9 mouse cellular contexts compared by ENCODE assay signal in genomic region chr4:32915928-32916327, GRCm38 (mm10). TPM values are rescaled to one million over a fixed set of nuclear protein-coding genes. Genes with fewer than 3 reads are reported as not detected.
DNase-seq lines count a peak whose midpoint lies in the region; ATAC-seq and TF ChIP-seq lines count a peak whose summit lies in the region.
"Had no signal": no experiment of that assay in that cellular context is flagged by ENCODE, and none has a peak within 500 bp of the region (broad histone marks: within the 10 kb centered on the region; RNA-seq: fewer than 3 reads in every experiment).

No protein-coding gene starts in this region.

- H3K27me3 ChIP-seq in heart, embryonic 15.5 days = no peaks in the 10 kb centered on the region
- no peaks in the 10 kb centered on the region for H3K27me3 ChIP-seq in embryonic facial prominence, embryonic 12.5 days
- H3K27me3 ChIP-seq in kidney, adult 2 months (replicated peaks; ENCODE audit: control insufficient read depth, insufficient read depth, low read length) = no peaks in the 10 kb centered on the region
- no peaks in the 10 kb centered on the region for H3K27me3 ChIP-seq in midbrain, embryonic 15.5 days (replicated peaks)

- H3K27ac ChIP-seq in heart, embryonic 15.5 days = no peak overlapping the region
- peak overlapping the region; percentile 58; the same call in 1 of the 2 replicates for H3K27ac ChIP-seq in embryonic facial prominence, embryonic 12.5 days
- no peak overlapping the region for H3K27ac ChIP-seq in kidney, adult 2 months (ENCODE audit: insufficient read depth, low read depth, low read length)
- H3K27ac ChIP-seq in midbrain, embryonic 15.5 days = peak overlapping the region; percentile 45; the same call in 1 of the 2 replicates

- no peaks in the 10 kb centered on the region for H3K36me3 ChIP-seq in heart, embryonic 15.5 days
- no peaks in the 10 kb centered on the region for H3K36me3 ChIP-seq in embryonic facial prominence, embryonic 12.5 days
- no peaks in the 10 kb centered on the region for H3K36me3 ChIP-seq in kidney, adult 2 months (ENCODE audit: control insufficient read depth, insufficient read depth, low read length)
- H3K36me3 ChIP-seq in midbrain, embryonic 15.5 days (replicated peaks) = no peaks in the 10 kb centered on the region

- no peak overlapping the region for H3K9ac ChIP-seq in heart, embryonic 15.5 days
- no peak overlapping the region for H3K9ac ChIP-seq in embryonic facial prominence, embryonic 12.5 days
- H3K9ac ChIP-seq in midbrain, embryonic 15.5 days = no peak overlapping the region

- peaks cover 11% of the 10 kb centered on the region for H3K4me1 ChIP-seq in heart, embryonic 15.5 days (replicated peaks)
- peaks cover 12% of the 10 kb centered on the region; the same call in 1 of the 2 replicates for H3K4me1 ChIP-seq in embryonic facial prominence, embryonic 12.5 days
- H3K4me1 ChIP-seq in kidney, adult 2 months (ENCODE audit: control insufficient read depth, insufficient read depth, low read length) = peaks cover 6% of the 10 kb centered on the region
- H3K4me1 ChIP-seq in midbrain, embryonic 15.5 days = peaks cover 24% of the 10 kb centered on the region

- TF ChIP-seq CTCF in kidney, adult 2 months (conservative IDR thresholded peaks at IDR 0.05; ENCODE audit: insufficient read depth, insufficient read length, low read depth, low read length) = no peak

- no peaks in the 10 kb centered on the region for H3K9me3 ChIP-seq in heart, embryonic 15.5 days (replicated peaks)
- no peaks in the 10 kb centered on the region for H3K9me3 ChIP-seq in embryonic facial prominence, embryonic 12.5 days
- no peaks in the 10 kb centered on the region for H3K9me3 ChIP-seq in midbrain, embryonic 15.5 days

- H3K4me3 ChIP-seq in heart, embryonic 15.5 days = no peak overlapping the region
- no peak overlapping the region for H3K4me3 ChIP-seq in embryonic facial prominence, embryonic 12.5 days
- H3K4me3 ChIP-seq in kidney, adult 2 months (ENCODE audit: insufficient read depth, low read depth, low read length) = no peak overlapping the region
- no peak overlapping the region for H3K4me3 ChIP-seq in midbrain, embryonic 15.5 days

- peak; percentile 47; the same call in 1 of the 2 replicates for ATAC-seq in heart, embryonic 15.5 days (replicated peaks; ENCODE audit: insufficient number of reproducible peaks, insufficient read depth, low FRiP score, low read depth)
- peak; percentile 85; the same call in 1 of the 2 replicates for ATAC-seq in embryonic facial prominence, embryonic 12.5 days (ENCODE audit: insufficient number of reproducible peaks, insufficient read depth, low FRiP score, low TSS enrichment)
- ATAC-seq in midbrain, embryonic 15.5 days (replicated peaks) = peak; percentile 81
- ATAC-seq: inflammation-experienced regulatory T-cells, adult 6 months had no signal

- no peak for DNase-seq in heart, adult 11 months
- peak; percentile 38 for DNase-seq in kidney, adult 2 months
- DNase-seq in frontal cortex, postnatal 25 days (ENCODE audit: low spot score in 2 of 2) = no peak
- no peak for DNase-seq in cerebellum, postnatal 4 days (ENCODE audit: low spot score in 2 of 2)
- no peak for DNase-seq in adrenal gland, adult 18-20 months (ENCODE audit: low spot score in 2 of 2)

- 53% methylated on average over 8 of the region's 8 CpGs for WGBS in heart, embryonic 15.5 days
- WGBS in embryonic facial prominence, embryonic 12.5 days = 31% methylated on average over 8 of the region's 8 CpGs
- WGBS in kidney, adult 2 months = 6% methylated on average over 8 of the region's 8 CpGs
- 20% methylated on average over 8 of the region's 8 CpGs for WGBS in midbrain, embryonic 15.5 days

- no peak for TF ChIP-seq POLR2A in kidney, adult 2 months (IDR thresholded peaks at IDR 0.05; ENCODE audit: low read depth, low read length)

- no peak overlapping the region for H3K4me2 ChIP-seq in heart, embryonic 15.5 days
- H3K4me2 ChIP-seq in embryonic facial prominence, embryonic 12.5 days (replicated peaks) = no peak overlapping the region
- 0 out of 2 replicates have a peak overlapping the region, but pooled peaks have one; percentile 1 for H3K4me2 ChIP-seq in midbrain, embryonic 15.5 days

RNA-seq across cellular contexts. Expression of gene Ankrd6, which starts 34.7 kb away (rescaled TPM):
- polyA plus RNA-seq in heart, embryonic 15.5 days (2015; fragmentation: Nextera tagmentation; extraction: Ambion mirVana) = 4.1 and 6.3 TPM in 2 replicates
- polyA plus RNA-seq in embryonic facial prominence, embryonic 12.5 days (2016; fragmentation: Nextera tagmentation; extraction: Ambion mirVana) = 12.6 and 12.7 TPM in 2 replicates
- polyA plus RNA-seq in kidney, adult 2 months (2012; rRNA removed) = 0.71 and 1.1 TPM in 2 replicates
- polyA plus RNA-seq in midbrain, embryonic 15.5 days (2015; fragmentation: Nextera tagmentation; extraction: Ambion mirVana) = 32.2 and 32.4 TPM in 2 replicates
- 1 to 10 TPM; 2.0 to 3.3 TPM for total RNA-seq in adrenal gland, adult 18-20 months (2021)

Comparison
In these comparisons a context has a peak if more than half of its experiments do, and no peak if none do; other contexts are left out.
1. H3K27ac ChIP-seq: peak in embryonic facial prominence, embryonic 12.5 days (single experiment) and midbrain, embryonic 15.5 days (single experiment); none in heart, embryonic 15.5 days (single experiment) and kidney, adult 2 months (single experiment).
2. Peak in every context shown above with its lines, with median percentiles within 50 percentile points of each other: ATAC-seq.